11 mouse cellular contexts compared by ENCODE assay signal in the genomic region with DNA sequence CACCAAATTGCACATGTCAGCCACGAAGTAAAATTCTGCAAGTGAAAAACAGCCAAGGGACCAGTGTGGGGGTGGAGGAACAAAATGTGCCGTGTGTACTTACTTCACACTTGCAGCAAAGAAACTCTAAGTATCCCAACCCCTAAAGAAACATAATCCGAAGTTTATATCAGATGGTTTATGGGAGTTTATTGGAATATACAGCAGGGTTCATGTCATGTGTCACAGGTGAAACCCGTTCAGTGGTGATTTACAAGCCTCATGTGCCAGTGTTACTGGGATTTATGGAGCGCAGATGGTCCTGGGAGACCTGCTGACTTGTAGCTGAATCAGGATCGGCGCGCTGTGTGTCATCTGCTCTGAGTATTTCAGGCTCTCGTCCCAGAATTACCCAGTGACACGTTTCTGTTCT.
DNase-seq lines count a peak whose midpoint lies in the region; ATAC-seq and TF ChIP-seq lines count a peak whose summit lies in the region.
"Had no signal": no experiment of that assay in that cellular context is flagged by ENCODE, and none has a peak within 500 bp of the region (broad histone marks: within the 10 kb centered on the region; RNA-seq: fewer than 3 reads in every experiment).

No protein-coding gene starts in this region.

- no peaks in the 10 kb centered on the region for H3K79me2 ChIP-seq in heart, adult 2 months (replicated peaks; ENCODE audit: control insufficient read depth, insufficient read depth, low read length)

- no peaks in the 10 kb centered on the region for H3K9me3 ChIP-seq in heart, embryonic 11.5 days (replicated peaks; ENCODE audit: control insufficient read depth, low read length)
- H3K9me3 ChIP-seq: G1E had no signal

- no peaks in the 10 kb centered on the region for H3K27me3 ChIP-seq in heart, adult 2 months (ENCODE audit: control insufficient read depth, insufficient read depth, low read length)
- H3K27me3 ChIP-seq in heart, embryonic 11.5 days (ENCODE audit: control insufficient read depth, insufficient read depth, low read length), result no peaks in the 10 kb centered on the region

- H3K27ac ChIP-seq in heart, adult 2 months, result no peak overlapping the region
- no peak overlapping the region for H3K27ac ChIP-seq in heart, embryonic 11.5 days (ENCODE audit: low read depth, low read length)
- H3K27ac ChIP-seq: hindbrain, embryonic 14.5 days had no signal

- DNase-seq in urinary bladder, adult 18-20 months (ENCODE audit: low spot score in 2 of 2), result peak; percentile 2 to 6
- no peak for DNase-seq in urinary bladder, adult 2 months (ENCODE audit: low spot score)
- DNase-seq in forelimb bud, embryonic 11.5 days (ENCODE audit: low read depth, low spot score), result peak; percentile 85
- DNase-seq in left cerebral cortex, postnatal 25 days (ENCODE audit: low spot score in 2 of 2), result peak; percentile 43 to 72
- peak; percentile 5 for DNase-seq in right cerebral cortex, postnatal 4 days
- DNase-seq in heart, adult 2 months, result no peak
- DNase-seq in yolk sac, embryonic 10.5 days (ENCODE audit: low spot score), result no peak
- DNase-seq: lung, embryonic 14.5 days had no signal

- no peak for TF ChIP-seq POLR2A in heart, adult 2 months (IDR thresholded peaks at IDR 0.05; ENCODE audit: insufficient read depth, low read depth, low read length)

- no peak overlapping the region for H3K4me2 ChIP-seq in heart, embryonic 11.5 days
- H3K4me2 ChIP-seq: hindbrain, embryonic 14.5 days; lung, embryonic 14.5 days had no signal

- no peak for TF ChIP-seq CTCF in heart, adult 2 months (IDR thresholded peaks at IDR 0.05)

- no peak overlapping the region for H3K4me3 ChIP-seq in heart, adult 2 months
- H3K4me3 ChIP-seq in heart, embryonic 11.5 days (ENCODE audit: low read depth, low read length), result no peak overlapping the region

- no peak for ATAC-seq in heart, embryonic 11.5 days (replicated peaks; ENCODE audit: insufficient number of reproducible peaks, low FRiP score, low TSS enrichment)

- WGBS in heart, adult 2 months, result 80% methylated on average over 10 of the region's 10 CpGs
- 79% methylated on average over 10 of the region's 10 CpGs for WGBS in heart, embryonic 11.5 days (ENCODE audit: insufficient replicate concordance)

- H3K36me3 ChIP-seq in heart, adult 2 months (ENCODE audit: control insufficient read depth, insufficient read depth, low read length), result no peaks in the 10 kb centered on the region
- no peaks in the 10 kb centered on the region for H3K36me3 ChIP-seq in heart, embryonic 11.5 days (ENCODE audit: control insufficient read depth, insufficient read depth, low read length)
- H3K36me3 ChIP-seq: G1E had no signal

- intact Hi-C loops in left cerebral cortex, postnatal 25 days (cut with DNase I), result no loop called here
- intact Hi-C loops in heart, adult 2 months (cut with DNase I), result no loop called here

- no peak for TF ChIP-seq EP300 in heart, adult 2 months (IDR thresholded peaks at IDR 0.05; ENCODE audit: insufficient read depth, low read depth, low read length)

- H3K4me1 ChIP-seq in heart, adult 2 months (ENCODE audit: control insufficient read depth, insufficient read depth, low read length), result no peaks in the 10 kb centered on the region
- H3K4me1 ChIP-seq in heart, embryonic 11.5 days (ENCODE audit: control insufficient read depth, insufficient read depth, low read length), result no peaks in the 10 kb centered on the region

- H3K9ac ChIP-seq in heart, adult 2 months (ENCODE audit: low read depth, low read length), result no peak overlapping the region
- no peak overlapping the region for H3K9ac ChIP-seq in heart, embryonic 11.5 days (ENCODE audit: low read depth, low read length)
- H3K9ac ChIP-seq: hindbrain, embryonic 14.5 days; lung, embryonic 14.5 days had no signal

Comparison
In these comparisons a context has a peak if more than half of its experiments do, and no peak if none do; other contexts are left out.
1. DNase-seq: peak in urinary bladder, adult 18-20 months (2 of 2), forelimb bud, embryonic 11.5 days (single experiment), left cerebral cortex, postnatal 25 days (2 of 2) and right cerebral cortex, postnatal 4 days (single experiment); none in urinary bladder, adult 2 months (single experiment), heart, adult 2 months (0 of 2) and yolk sac, embryonic 10.5 days (single experiment).